Mouse (Mus musculus) myocyte (in vitro differentiated cells): Measurements from ENCODE around the gene Erbb3. TPM values are rescaled to one million over a fixed set of nuclear protein-coding genes. Genes with fewer than 3 reads are reported as not detected.

Experiments
- H3K27me3 ChIP-seq: one replicate; pipeline ENCODE4 v1.6.1; 2011; ENCODE audit not compliant: control insufficient read depth, insufficient read depth, insufficient read length
- H3K36me3 ChIP-seq: one replicate; pipeline ENCODE4 v1.6.1; 2011; ENCODE audit not compliant: control insufficient read depth, insufficient read depth
- H3K4me2 ChIP-seq: one replicate; pipeline ENCODE4 v1.6.1; 2011; ENCODE audit warnings: low read depth, control low read depth
- H3K4me3 ChIP-seq: one replicate; pipeline ENCODE4 v1.5.1; 2011; ENCODE audit warnings: mild to moderate bottlenecking, control low read depth, moderate library complexity
- H3K79me2 ChIP-seq: one replicate; pipeline ENCODE4 v1.6.1; 2011; ENCODE audit not compliant: control insufficient read depth, insufficient read depth
- H3ac ChIP-seq: one replicate; pipeline ENCODE4 v1.6.1; 2011; ENCODE audit not compliant: control insufficient read depth, insufficient read length
- CEBPB ChIP-seq: IDR thresholded peaks from 2 replicates; pipeline ENCODE4 v1.6.1; 2011; ENCODE audit warnings: mild to moderate bottlenecking, moderate library complexity; ENCODE audit not compliant: poor library complexity, insufficient read depth, severe bottlenecking
- E2F4 ChIP-seq: IDR thresholded peaks from one replicate; pipeline ENCODE4 v1.6.1; 2011; ENCODE audit warnings: mild to moderate bottlenecking, control low read depth, moderate library complexity; ENCODE audit not compliant: insufficient read depth
- MAX ChIP-seq: IDR thresholded peaks from one replicate; pipeline ENCODE4 v1.6.1; 2011; ENCODE audit warnings: low read depth, mild to moderate bottlenecking, control low read depth
- MYOD1 ChIP-seq, 3 experiments: IDR thresholded peaks; one replicate each; pipeline ENCODE4 v1.6.1; 2011; ENCODE audit warnings: control low read depth in 2 of 3, low read depth in 2 of 3, mild to moderate bottlenecking in 2 of 3, moderate library complexity in 1 of 3; ENCODE audit not compliant: insufficient read length in 2 of 3, control insufficient read depth in 1 of 3
- MYOG ChIP-seq, 3 experiments: IDR thresholded peaks; one replicate each; pipeline ENCODE4 v1.6.1; 2011; ENCODE audit warnings: control low read depth in 2 of 3, low read depth in 2 of 3, mild to moderate bottlenecking in 2 of 3; ENCODE audit not compliant: insufficient read length in 2 of 3, control insufficient read depth in 1 of 3, insufficient read depth in 1 of 3
- POLR2A ChIP-seq: IDR thresholded peaks from one replicate; pipeline ENCODE4 v1.6.1; 2011; ENCODE audit warnings: low read depth, mild to moderate bottlenecking, control low read depth, moderate library complexity; ENCODE audit not compliant: insufficient read length
- POLR2AphosphoS2 ChIP-seq: IDR thresholded peaks from one replicate; pipeline ENCODE4 v1.6.1; 2011; ENCODE audit warnings: low read depth, control low read depth; ENCODE audit not compliant: insufficient read length
- REST ChIP-seq: IDR thresholded peaks from one replicate; pipeline ENCODE4 v1.6.1; 2011; ENCODE audit warnings: mild to moderate bottlenecking, control low read depth, moderate library complexity; ENCODE audit not compliant: insufficient read depth, insufficient read length
- SRF ChIP-seq: IDR thresholded peaks from one replicate; pipeline ENCODE4 v1.6.1; 2011; ENCODE audit warnings: low read depth; ENCODE audit not compliant: control insufficient read depth, insufficient read length
- TCF12 ChIP-seq: IDR thresholded peaks from one replicate; pipeline ENCODE4 v1.6.1; 2011; ENCODE audit warnings: mild to moderate bottlenecking, control low read depth; ENCODE audit not compliant: poor library complexity, insufficient read depth, severe bottlenecking
- TCF3 ChIP-seq: IDR thresholded peaks from one replicate; pipeline ENCODE4 v1.6.1; 2011; ENCODE audit warnings: low read depth, control low read depth; ENCODE audit not compliant: insufficient read length
- USF1 ChIP-seq: IDR thresholded peaks from one replicate; pipeline ENCODE4 v1.6.1; 2011; ENCODE audit warnings: low read depth, mild to moderate bottlenecking, control low read depth, moderate library complexity
- polyA plus RNA-seq: library from polyadenylated mRNA; unstranded; fragments of >200 nt; fragmentation: generic; extraction: Trizol; gene quantifications from one replicate; pipeline ENCODE4 v1.2.1, GENCODE M21; 2012; ENCODE audit warnings: missing spikeins

The Erbb3 gene
- polyA plus RNA-seq, 1 experiment: 23.3 TPM

DNA sequence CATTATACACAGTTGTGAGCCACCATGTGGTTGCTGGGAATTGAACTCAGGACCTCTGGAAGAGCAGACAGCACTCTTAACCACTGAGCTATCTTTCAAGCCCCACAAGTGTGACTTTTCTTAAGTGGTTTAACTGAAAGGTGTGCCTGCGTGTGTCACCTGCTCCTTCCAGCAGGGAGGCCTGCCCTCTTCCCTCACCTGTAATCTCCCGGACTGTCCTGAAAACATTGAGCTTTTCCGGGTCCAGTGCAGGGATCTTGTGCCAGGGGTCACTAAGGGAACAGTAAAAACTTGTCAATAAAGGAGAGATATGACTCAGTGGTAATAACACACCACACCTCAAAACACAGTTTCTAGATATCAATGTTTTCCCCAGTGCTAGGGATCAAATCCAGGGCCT is 10.2 kb downstream of the Erbb3 start:
- TF ChIP-seq E2F4 (no peak), CEBPB (no peak), POLR2AphosphoS2 (no peak), TCF12 (no peak), REST (no peak), POLR2A (no peak)
- Histone ChIP-seq H3ac (no peak overlapping the region), H3K27me3 (no peaks in the 10 kb centered on the region), H3K4me3 (no peak overlapping the region), H3K4me2 (no peak overlapping the region), H3K79me2 (no peaks in the 10 kb centered on the region), H3K36me3 (peaks cover 22% of the 10 kb centered on the region)

DNA sequence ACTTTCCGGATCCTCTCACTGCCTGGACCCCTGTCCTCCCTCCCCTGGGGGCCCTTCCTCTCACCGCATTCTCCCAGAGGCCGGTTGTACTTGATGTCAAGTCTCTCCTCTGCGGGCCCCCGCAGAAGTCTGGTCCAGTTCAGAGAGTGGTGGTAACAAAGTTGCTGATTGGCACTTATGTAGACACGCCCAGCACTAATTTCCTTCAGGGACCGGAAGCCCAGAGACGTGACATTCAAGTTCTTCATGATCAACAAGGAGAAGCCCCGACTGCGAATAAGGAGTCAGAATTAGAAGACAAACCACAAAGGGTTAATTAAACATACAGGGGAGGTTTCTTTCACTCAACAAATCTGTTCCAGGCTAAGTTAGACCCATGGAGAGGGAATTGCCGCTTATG is 11.1 kb downstream of the Erbb3 start:
- Histone ChIP-seq H3K4me3 (no peak overlapping the region), H3K27me3 (no peaks in the 10 kb centered on the region), H3K36me3 (peaks cover 22% of the 10 kb centered on the region), H3ac (no peak overlapping the region), H3K4me2 (no peak overlapping the region), H3K79me2 (no peaks in the 10 kb centered on the region)
- TF ChIP-seq E2F4 (no peak), TCF12 (no peak), MAX (no peak), POLR2AphosphoS2 (no peak), MYOG (IDR thresholded peaks at IDR 0.05; ENCODE audit: control insufficient read depth in 1 of 3, insufficient read depth in 1 of 3, insufficient read length in 2 of 3, low read depth in 2 of 3) (no peak), USF1 (no peak), REST (no peak), MYOD1 (IDR thresholded peaks at IDR 0.05; ENCODE audit: control insufficient read depth in 1 of 3, insufficient read length in 2 of 3, low read depth in 2 of 3) (no peak), TCF3 (no peak), POLR2A (no peak)

DNA sequence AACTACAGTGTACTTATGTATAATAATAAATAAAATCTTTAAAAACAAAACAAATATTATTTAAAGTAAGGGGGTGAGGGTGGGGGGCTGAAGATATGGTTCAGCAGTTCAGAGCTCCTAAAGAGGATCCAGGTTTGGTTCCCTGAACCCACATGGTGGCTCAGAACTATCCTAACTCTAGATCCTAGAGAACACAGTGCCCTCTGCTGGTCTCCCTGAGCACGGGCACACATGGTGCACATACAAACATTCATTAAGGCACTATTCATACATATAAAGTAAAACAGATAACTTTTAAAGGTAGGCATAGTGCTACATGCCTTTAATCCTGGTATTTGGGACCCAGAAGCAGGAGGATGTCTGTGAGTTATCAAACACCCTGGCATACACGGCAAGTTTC is 14.4 kb downstream of the Erbb3 start:
- H3K36me3 ChIP-seq: peaks cover 33% of the 10 kb centered on the region
- no peak overlapping the region for H3ac ChIP-seq
- H3K4me2 ChIP-seq: no peak overlapping the region
- TF ChIP-seq TCF12 (no peak), E2F4 (no peak), USF1 (no peak)
- no peak overlapping the region for H3K4me3 ChIP-seq
- no peaks in the 10 kb centered on the region for H3K27me3 ChIP-seq
- H3K79me2 ChIP-seq: no peaks in the 10 kb centered on the region

DNA sequence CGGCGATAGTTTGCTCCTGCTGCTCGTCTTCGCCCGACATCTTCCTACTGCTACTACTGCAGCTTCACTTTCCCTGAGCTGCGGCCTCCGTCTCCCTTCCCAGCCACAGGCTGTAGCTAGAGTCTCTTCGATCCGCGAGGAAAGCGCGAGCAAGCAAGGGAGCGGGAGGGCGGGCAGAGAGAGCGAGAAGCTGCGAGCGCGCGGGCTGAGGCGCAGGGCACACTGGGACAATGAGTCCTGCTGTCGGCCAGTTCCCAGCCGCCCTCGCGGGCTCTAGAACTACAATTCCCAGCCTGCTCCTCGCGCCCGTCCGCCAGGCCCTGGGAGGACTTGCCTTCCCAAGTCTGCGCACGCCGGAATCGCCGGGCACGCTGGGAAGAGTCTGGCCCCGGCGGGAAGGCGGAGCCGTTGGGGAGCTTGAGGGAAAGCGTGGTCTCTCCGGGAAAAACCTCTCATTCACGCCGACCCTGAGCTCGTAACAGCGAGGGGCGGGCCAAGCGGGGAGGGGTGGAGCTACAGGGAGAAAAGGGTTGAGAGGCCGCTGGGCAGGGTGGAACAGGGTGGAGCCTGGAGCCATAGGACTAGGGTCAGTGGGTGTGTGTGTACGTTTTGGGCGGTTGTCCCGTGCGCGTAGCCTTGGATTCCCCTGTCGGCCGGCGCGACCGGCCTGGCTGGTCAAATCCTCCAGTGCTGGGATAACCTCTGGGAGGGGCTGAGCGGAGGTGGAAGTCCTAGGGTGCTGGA is 23.5 kb downstream of the Erbb3 start, which contains the start of gene Pa2g4:
Gene Pa2g4, minus strand, starts transcription at position 200 of the 744 bp plus-strand sequence.
- peak in 1 of 3 experiments; percentile 3 for TF ChIP-seq MYOG (IDR thresholded peaks at IDR 0.05; ENCODE audit: control insufficient read depth in 1 of 3, insufficient read depth in 1 of 3, insufficient read length in 2 of 3, low read depth in 2 of 3)
- no peak for TF ChIP-seq USF1
- no peak for TF ChIP-seq E2F4
- TF ChIP-seq MAX: no peak
- TF ChIP-seq SRF: no peak
- no peak for TF ChIP-seq MYOD1 (IDR thresholded peaks at IDR 0.05; ENCODE audit: control insufficient read depth in 1 of 3, insufficient read length in 2 of 3, low read depth in 2 of 3)
- peak; percentile 92 for TF ChIP-seq POLR2A
- peak; percentile 97 for TF ChIP-seq POLR2AphosphoS2
- no peak for TF ChIP-seq CEBPB
- TF ChIP-seq REST: no peak
- no peak for TF ChIP-seq TCF3
- TF ChIP-seq TCF12: no peak
- H3K27me3 ChIP-seq: no peaks in the 10 kb centered on the region
- peak within 1 kb of the TSS; percentile 98 for H3K4me3 ChIP-seq
- H3K36me3 ChIP-seq: peaks cover 23% of the 10 kb centered on the region
- H3ac ChIP-seq: peak within 1 kb of the TSS; percentile 70
- peaks cover 32% of the 10 kb centered on the region for H3K79me2 ChIP-seq
- peak within 1 kb of the TSS; percentile 93 for H3K4me2 ChIP-seq

DNA sequence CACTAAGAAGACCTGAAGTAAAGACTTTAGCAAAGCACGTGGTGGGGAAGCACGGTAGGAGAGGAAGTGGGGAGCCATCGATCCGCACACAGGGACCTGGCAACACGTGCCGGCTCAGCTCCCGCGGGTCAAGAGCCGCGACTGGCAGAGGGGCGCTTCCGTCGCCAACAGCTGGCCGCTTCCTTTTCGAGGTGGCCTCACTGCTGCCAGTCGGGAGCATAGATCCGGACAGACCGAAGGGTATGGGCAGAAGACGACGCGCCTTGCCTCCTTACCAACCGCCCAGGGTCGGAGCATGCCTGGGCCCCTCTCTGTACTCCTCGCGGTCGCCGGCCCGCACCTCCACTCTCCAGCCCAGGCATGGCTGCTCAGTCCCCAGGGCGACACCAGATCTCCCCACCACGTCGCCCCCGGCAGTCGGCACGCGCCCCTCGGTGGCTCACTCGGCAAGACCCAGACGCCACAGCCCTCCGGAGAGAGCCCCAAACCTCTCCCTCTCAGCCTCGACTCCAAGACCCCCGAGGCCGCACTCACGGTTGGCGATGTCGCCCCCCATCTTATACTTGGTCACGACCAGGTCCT is 24.2 kb downstream of the Erbb3 start:
- Histone ChIP-seq H3K36me3 (peaks cover 30% of the 10 kb centered on the region), H3K27me3 (no peaks in the 10 kb centered on the region), H3K79me2 (peaks cover 32% of the 10 kb centered on the region), H3K4me3 (peak overlapping the region; percentile 98), H3K4me2 (peak overlapping the region; percentile 93), H3ac (peak overlapping the region; percentile 70)
- TF ChIP-seq REST (no peak), MYOG (IDR thresholded peaks at IDR 0.05; ENCODE audit: control insufficient read depth in 1 of 3, insufficient read depth in 1 of 3, insufficient read length in 2 of 3, low read depth in 2 of 3) (peak in 1 of 3 experiments; percentile 75), MYOD1 (IDR thresholded peaks at IDR 0.05; ENCODE audit: control insufficient read depth in 1 of 3, insufficient read length in 2 of 3, low read depth in 2 of 3) (peak in 1 of 3 experiments; percentile 53)
